Mouse (Mus musculus) neural tube, embryonic 11.5 days (tissue): ENCODE measurements around the gene Mep1a. TPM values are rescaled to one million over a fixed set of nuclear protein-coding genes. Genes with fewer than 3 reads are reported as not detected.

Experiments
- ATAC-seq: fragments of 200-750 bp; cut with Nextera tagmentation; 2 replicates; pipeline ENCODE4 v1.8.0; 2017; ENCODE audit warnings: moderate number of reproducible peaks, mild to moderate bottlenecking, moderate TSS enrichment, moderate library complexity; ENCODE audit not compliant: insufficient read depth, low FRiP score, low TSS enrichment
- DNase-seq: peaks from one replicate; pipeline ENCODE4 v3.0.0-alpha.2; 2015; ENCODE audit warnings: low spot score
- H3K27ac ChIP-seq: fragments of 300-500 bp; sonication (generic); 2 replicates; pipeline ENCODE4 v1.5.1; 2014; ENCODE audit warnings: low read depth, mild to moderate bottlenecking, low read length
- H3K27me3 ChIP-seq: fragments of 300-500 bp; sonication (generic); 2 replicates; pipeline ENCODE4 v1.6.1; 2014; ENCODE audit warnings: mild to moderate bottlenecking, low read length, mixed read lengths; ENCODE audit not compliant: control insufficient read depth, insufficient read depth
- H3K36me3 ChIP-seq: fragments of 300-500 bp; sonication (generic); 2 replicates; pipeline ENCODE4 v1.6.1; 2014; ENCODE audit warnings: mild to moderate bottlenecking, low read length, moderate library complexity, mixed read lengths; ENCODE audit not compliant: control insufficient read depth, insufficient read depth
- H3K4me1 ChIP-seq: fragments of 300-500 bp; sonication (generic); 2 replicates; pipeline ENCODE4 v1.6.1; 2014; ENCODE audit warnings: low read length, mixed read lengths; ENCODE audit not compliant: control insufficient read depth, insufficient read depth
- H3K4me2 ChIP-seq: fragments of 300-500 bp; sonication (generic); 2 replicates; pipeline ENCODE4 v1.6.1; 2014; ENCODE audit warnings: low read depth, mild to moderate bottlenecking, moderate library complexity
- H3K4me3 ChIP-seq: fragments of 300-500 bp; sonication (generic); 2 replicates; pipeline ENCODE4 v1.5.1; 2014; ENCODE audit warnings: low read depth, low read length
- H3K9ac ChIP-seq: fragments of 300-500 bp; sonication (generic); 2 replicates; pipeline ENCODE4 v1.6.1; 2014; ENCODE audit warnings: mild to moderate bottlenecking, low read length
- H3K9me3 ChIP-seq: fragments of 300-500 bp; sonication (generic); 2 replicates; pipeline ENCODE4 v1.6.1; 2016; ENCODE audit warnings: low read length; ENCODE audit not compliant: control insufficient read depth
- WGBS: fragments of 180-500 bp; shearing (Covaris S2); extraction: QIAGEN DNeasy Blood & Tissue Kit; methylation state at CpG from one replicate; pipeline ENCODE4 v1.1.7; 2014; 5-methylcytosine and 5-hydroxymethylcytosine counted together
- polyA plus RNA-seq: library from polyadenylated mRNA; unstranded; fragments of >200 nt; fragmentation: Nextera tagmentation; extraction: Ambion mirVana; gene quantifications from 2 replicates; pipeline ENCODE4 v1.2.1, GENCODE M21; 2014

The Mep1a gene
- polyA plus RNA-seq, 1 experiment from 2014 or later: not detected

DNA sequence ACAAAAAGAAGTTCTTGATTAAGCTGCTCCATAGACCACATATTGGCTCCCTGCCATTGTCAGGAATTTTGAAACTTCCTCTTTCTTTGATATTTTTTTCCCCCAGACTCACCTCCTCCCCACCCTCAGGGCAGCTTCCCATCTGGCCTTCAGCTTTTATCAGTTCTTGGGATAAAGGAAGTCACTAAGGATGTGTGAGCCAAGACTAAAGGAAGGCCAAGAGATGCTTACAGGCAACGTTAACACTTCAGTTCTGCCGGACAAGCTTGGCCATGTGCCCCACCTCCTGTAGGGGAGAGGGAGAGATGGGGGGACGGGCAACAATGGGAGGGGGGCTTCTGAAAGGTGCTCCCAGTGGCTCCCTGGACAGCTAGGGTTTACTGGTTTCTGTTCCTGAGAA, 32.6 kb downstream of the Mep1a start:
- H3K36me3 ChIP-seq: no peaks in the 10 kb centered on the region
- no peak overlapping the region for H3K9ac ChIP-seq
- 61% methylated on average over 3 of the region's 3 CpGs for WGBS
- no peak overlapping the region for H3K4me2 ChIP-seq
- no peak overlapping the region for H3K4me3 ChIP-seq
- no peak overlapping the region for H3K27ac ChIP-seq
- H3K9me3 ChIP-seq: no peaks in the 10 kb centered on the region
- DNase-seq (no peak), ATAC-seq (no peak)
- no peaks in the 10 kb centered on the region for H3K4me1 ChIP-seq
- H3K27me3 ChIP-seq: no peaks in the 10 kb centered on the region

DNA sequence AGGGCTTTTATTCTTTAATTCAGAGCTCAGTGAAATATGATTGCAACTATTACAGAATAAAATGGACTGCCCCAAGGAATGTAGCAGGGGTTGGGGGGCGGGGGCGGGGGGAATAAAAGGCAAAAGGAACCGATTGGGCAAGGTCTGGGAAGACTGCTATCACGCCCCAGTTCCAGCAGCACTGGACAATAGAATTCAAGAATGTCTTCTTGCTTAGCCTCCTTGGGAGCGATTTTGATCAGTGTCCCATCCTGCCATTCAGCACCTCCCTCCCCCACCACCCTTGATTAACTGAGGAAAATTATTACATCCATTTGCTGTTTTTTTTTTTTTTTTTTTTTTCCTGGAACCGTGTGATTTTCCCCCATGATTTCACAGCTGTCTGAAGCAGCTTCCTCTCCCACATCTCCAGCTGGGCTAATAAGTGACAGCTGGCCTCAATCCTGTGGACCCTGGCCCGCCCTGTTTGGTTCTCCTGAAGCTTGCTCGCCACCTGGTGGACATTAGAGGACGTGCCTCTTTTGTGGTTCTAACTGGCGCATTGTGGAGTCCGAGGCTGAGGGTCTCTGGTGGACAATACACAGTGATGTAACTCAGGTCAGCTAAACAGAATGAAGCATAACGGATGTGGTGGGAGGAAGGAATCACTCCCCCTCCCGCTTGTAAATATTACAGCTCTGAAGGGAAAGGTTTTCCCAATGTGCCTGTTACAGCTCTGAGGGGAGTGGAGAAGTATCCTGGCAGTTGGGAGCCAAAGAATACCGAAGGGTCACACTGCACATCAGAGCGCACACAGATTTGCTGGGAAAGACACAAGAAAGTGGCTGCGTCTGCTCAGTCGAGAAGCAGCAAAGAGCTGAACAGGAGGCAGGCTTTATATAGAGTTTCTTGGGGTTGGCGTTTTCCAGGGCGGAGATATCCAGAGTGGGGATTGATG, 42.1 kb downstream of the Mep1a start:
- WGBS: 36% methylated on average over 19 of the region's 19 CpGs
- H3K36me3 ChIP-seq: no peaks in the 10 kb centered on the region
- ATAC-seq (peak; percentile 93), DNase-seq (peak; percentile 90)
- no peak overlapping the region for H3K4me3 ChIP-seq
- no peak overlapping the region; the same call in 1 of the 2 replicates for H3K4me2 ChIP-seq
- H3K9me3 ChIP-seq: no peaks in the 10 kb centered on the region
- no peak overlapping the region for H3K9ac ChIP-seq
- no peaks in the 10 kb centered on the region for H3K27me3 ChIP-seq
- no peak overlapping the region for H3K27ac ChIP-seq
- H3K4me1 ChIP-seq: no peaks in the 10 kb centered on the region

DNA sequence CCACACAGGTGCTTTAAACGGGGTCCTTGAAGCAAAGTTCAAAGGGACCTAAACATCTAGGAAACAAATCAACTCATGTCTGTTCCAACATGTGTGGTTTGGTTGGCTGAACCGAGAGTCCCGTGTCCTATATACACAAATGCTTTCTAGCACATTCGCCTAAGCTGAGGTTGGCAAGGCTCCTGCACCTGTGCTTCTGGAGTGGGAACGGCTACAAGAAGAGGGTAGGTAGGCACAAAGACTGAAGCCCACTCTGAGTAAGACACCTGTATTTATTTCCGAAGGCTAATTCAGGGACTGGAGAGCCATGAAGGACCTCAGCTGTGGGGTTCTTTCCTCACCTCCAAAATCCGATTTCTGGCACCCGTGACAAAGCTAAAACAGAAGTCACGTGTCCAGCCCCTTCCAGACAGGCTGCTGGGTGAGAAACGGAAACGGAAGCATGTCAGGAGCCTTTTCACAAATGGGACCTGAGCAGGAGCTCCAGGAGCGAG, 42.8 kb downstream of the Mep1a start:
- H3K27me3 ChIP-seq: no peaks in the 10 kb centered on the region
- no peak overlapping the region for H3K4me2 ChIP-seq
- H3K27ac ChIP-seq: no peak overlapping the region
- no peak overlapping the region for H3K9ac ChIP-seq
- WGBS: 81% methylated on average over 12 of the region's 12 CpGs
- DNase-seq (no peak), ATAC-seq (no peak)
- H3K4me3 ChIP-seq: no peak overlapping the region
- no peaks in the 10 kb centered on the region for H3K36me3 ChIP-seq
- H3K9me3 ChIP-seq: no peaks in the 10 kb centered on the region
- H3K4me1 ChIP-seq: no peaks in the 10 kb centered on the region

DNA sequence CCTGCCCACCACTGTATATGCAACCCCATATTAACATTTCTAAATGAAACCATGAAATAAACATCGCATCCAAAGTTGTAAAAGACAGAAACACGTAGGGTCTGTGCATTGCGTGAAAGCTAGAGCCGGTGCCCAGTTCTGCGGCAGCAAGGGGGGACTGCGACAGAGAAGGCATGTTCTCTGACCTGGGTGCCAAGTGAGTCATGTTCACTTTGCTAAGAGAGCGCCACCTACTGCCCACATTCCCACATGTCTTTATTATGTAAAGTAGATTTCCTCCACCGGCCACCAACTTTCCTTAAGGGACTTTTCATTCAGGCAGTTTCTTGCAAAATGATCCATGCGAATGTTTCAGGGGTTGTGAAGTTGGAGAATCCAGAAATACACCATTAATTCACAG, 44.0 kb downstream of the Mep1a start:
- Histone ChIP-seq H3K4me2 (no peak overlapping the region), H3K36me3 (no peaks in the 10 kb centered on the region), H3K9ac (no peak overlapping the region), H3K27ac (no peak overlapping the region), H3K4me3 (no peak overlapping the region), H3K4me1 (no peaks in the 10 kb centered on the region), H3K9me3 (no peaks in the 10 kb centered on the region), H3K27me3 (no peaks in the 10 kb centered on the region)
- 20% methylated on average over 9 of the region's 9 CpGs for WGBS
- ATAC-seq (peak; percentile 48; the same call in 1 of the 2 replicates), DNase-seq (peak; percentile 80)

DNA sequence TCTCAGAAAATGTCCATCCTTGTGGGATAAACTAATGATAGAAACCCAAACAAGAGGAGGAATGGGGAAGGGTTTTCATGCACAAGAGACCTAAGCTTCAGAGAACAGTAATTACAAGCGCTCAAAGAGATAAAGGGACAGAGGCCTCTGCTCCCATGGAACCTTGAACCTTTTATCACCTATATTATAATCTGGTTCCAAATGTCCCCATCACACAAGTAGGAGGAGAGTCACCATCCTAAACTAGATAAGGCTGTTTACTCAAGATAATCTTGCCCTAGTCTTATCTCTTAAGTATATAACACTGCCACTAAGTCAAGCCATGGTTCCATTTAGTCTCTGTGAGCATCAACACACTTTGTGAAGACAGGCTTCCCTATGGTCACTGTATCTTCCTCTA, 51.4 kb downstream of the Mep1a start:
- WGBS: 95% methylated on average over 1 of the region's 1 CpGs
- H3K27ac ChIP-seq: no peak overlapping the region

DNA sequence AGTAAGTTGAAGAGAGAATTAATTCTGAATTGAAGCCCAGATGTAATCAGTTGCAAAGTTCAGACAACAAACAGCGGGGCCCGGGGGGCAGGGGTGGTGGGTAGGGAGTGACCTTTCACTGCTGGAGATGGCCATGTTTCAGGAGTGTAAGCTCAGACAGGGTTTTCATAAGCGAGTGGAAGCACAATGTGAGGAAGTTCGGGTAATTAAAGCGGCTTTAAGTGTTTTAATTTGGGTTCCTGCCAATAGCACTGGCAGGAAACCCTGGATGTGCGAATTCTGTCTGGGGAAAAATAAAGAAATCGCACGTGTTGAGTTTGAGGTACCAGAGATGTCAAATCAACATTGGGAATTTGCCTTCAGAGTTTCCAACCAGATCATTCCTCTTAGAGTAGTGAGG, 68.1 kb downstream of the Mep1a start:
- no peak overlapping the region for H3K4me2 ChIP-seq
- ATAC-seq: no peak
- no peaks in the 10 kb centered on the region for H3K9me3 ChIP-seq
- no peak overlapping the region for H3K27ac ChIP-seq
- no peaks in the 10 kb centered on the region for H3K36me3 ChIP-seq
- H3K4me1 ChIP-seq: no peaks in the 10 kb centered on the region
- H3K27me3 ChIP-seq: no peaks in the 10 kb centered on the region
- no peak overlapping the region for H3K9ac ChIP-seq
- no peak for DNase-seq
- 86% methylated on average over 8 of the region's 8 CpGs for WGBS
- H3K4me3 ChIP-seq: no peak overlapping the region

More for the DNA sequence above, 51.4 kb downstream of the Mep1a start:
- H3K36me3 ChIP-seq: no peaks in the 10 kb centered on the region
- DNase-seq (no peak), ATAC-seq (no peak)
- H3K4me3 ChIP-seq: no peak overlapping the region
- H3K27me3 ChIP-seq: no peaks in the 10 kb centered on the region
- H3K9me3 ChIP-seq: no peaks in the 10 kb centered on the region
- H3K4me1 ChIP-seq: no peaks in the 10 kb centered on the region
- H3K9ac ChIP-seq: no peak overlapping the region
- no peak overlapping the region for H3K4me2 ChIP-seq

DNA sequence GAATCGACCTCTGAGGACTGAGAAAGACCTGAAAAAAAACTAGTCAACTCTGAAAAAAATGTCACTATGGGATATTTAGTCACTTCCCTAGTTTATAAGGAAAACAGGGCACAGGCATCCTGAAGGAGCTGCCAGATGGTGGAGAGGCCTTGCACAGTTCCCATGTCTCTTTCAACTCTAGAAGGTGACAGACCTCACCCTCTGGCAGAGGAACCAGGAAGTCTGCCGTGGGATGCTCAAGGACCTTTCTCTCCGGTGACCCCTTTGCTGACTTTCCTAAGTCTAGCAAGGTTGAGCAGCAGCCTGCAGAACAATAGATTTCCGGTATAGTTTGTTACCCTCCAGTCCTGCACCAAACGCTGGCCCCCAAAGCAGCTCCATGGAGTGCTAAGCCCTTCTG, 70.9 kb downstream of the Mep1a start:
- DNase-seq: no peak
- 60% methylated on average over 5 of the region's 5 CpGs for WGBS
- Histone ChIP-seq H3K27me3 (no peaks in the 10 kb centered on the region), H3K9ac (no peak overlapping the region), H3K9me3 (no peaks in the 10 kb centered on the region), H3K36me3 (no peaks in the 10 kb centered on the region), H3K4me2 (no peak overlapping the region), H3K27ac (no peak overlapping the region), H3K4me3 (no peak overlapping the region), H3K4me1 (no peaks in the 10 kb centered on the region)
- no peak for ATAC-seq
